Mouse (Mus musculus): ENCODE data around the gene Gm13278.
"Not testable (repeated sequence)": the region's sequence is repeated elsewhere in the genome, so short reads cannot be mapped to it uniquely, and the experiment has no call there.

Gm13278 gene

DNA sequence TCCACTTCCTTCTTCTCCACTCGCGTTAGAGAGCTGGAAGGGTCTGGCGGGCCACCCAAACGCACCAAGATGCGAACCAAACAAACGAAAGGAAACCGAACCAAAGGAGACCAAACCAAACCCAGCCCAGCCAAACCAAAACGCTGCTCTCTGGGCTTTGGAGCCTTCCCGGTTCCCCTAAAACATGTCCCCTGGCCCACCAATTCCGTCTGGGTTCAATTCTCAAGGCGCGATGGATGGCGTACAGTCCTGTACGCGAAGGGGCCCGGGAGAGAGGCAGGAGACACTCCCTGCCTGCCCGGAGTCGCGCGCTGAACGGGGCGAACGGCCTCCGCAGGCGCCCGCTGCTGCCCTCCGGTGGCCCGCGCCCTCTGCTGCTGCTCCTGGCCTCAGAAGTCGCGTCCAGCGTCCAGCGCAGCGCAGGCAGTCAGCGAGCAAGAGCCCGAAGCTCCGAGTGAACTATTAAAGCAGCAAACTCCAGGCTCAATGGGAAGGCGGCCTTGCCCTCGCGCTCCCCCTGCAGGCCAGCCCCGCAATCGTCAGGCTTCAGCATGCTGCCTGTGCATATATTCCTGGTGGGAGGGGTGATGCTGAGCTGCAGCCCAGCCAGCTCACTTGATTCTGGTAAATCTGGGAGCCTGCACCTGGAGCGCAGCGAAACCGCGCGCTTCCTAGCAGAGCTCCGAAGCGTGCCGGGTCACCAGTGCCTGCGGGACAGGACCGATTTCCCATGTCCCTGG lies 2.8 kb downstream of the Gm13278 start, which contains the start of gene Gm13275:
Gm13275 (plus strand) TSS at position 552 of the 740 bp plus-strand sequence.
- peak; percentile 56 to 76 for DNase-seq

GRCm38 (mm10) chr4:88797097-88797496 lies 5.7 kb downstream of the Gm13278 start, which contains the start of gene Gm13279:
Gm13279 (plus strand) TSS chr4:88797397.
- not testable (repeated sequence) for DNase-seq

DNA sequence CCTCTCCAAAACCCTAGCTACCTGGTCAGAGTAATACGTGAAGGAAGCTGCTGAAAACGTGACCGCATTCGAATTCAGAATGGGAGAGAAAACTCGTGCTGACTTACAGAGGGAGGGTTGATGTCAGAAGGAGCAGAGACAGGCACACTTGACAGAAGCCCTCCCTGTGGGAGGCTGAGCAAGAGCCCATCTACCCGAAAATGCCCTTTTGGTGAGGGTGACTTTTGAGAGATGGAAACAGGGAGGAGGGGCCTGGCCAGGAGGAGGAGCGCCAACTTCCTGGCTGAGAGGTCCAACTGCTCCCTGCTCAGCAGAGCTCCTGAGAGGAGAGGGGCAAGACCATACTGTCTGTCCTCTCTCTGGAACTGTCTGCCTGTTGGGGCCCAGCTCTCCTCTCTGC lies 8.0 kb downstream of the Gm13278 start, which contains the start of gene Gm13285:
Gm13285 (plus strand) TSS at position 301 of the 400 bp plus-strand sequence.
- DNase-seq, result not testable (repeated sequence)

GRCm38 (mm10) chr4:88802954-88803353 lies 11.6 kb downstream of the Gm13278 start, which contains the start of gene Gm13287:
Gm13287 (plus strand) TSS chr4:88803254.
- not testable (repeated sequence) for DNase-seq

GRCm38 (mm10) chr4:88805231-88805630 lies 13.9 kb downstream of the Gm13278 start, which contains the start of gene Gm13288:
Gm13288 (plus strand) TSS chr4:88805531.
- DNase-seq, result not testable (repeated sequence)

DNA sequence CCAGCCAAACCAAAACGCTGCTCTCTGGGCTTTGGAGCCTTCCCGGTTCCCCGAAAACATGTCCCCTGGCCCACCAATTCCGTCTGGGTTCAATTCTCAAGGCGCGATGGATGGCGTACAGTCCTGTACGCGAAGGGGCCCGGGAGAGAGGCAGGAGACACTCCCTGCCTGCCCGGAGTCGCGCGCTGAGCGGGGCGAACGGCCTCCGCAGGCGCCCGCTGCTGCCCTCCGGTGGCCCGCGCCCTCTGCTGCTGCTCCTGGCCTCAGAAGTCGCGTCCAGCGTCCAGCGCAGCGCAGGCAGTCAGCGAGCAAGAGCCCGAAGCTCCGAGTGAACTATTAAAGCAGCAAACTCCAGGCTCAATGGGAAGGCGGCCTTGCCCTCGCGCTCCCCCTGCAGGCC lies 14.4 kb downstream of the Gm13278 start:
- DNase-seq, result peak; percentile 13 to 35

GRCm38 (mm10) chr4:88815928-88816327 lies 24.6 kb downstream of the Gm13278 start, which contains the start of gene Ifna7:
Ifna7 (plus strand) TSS chr4:88816228.
- no peak for DNase-seq

DNA sequence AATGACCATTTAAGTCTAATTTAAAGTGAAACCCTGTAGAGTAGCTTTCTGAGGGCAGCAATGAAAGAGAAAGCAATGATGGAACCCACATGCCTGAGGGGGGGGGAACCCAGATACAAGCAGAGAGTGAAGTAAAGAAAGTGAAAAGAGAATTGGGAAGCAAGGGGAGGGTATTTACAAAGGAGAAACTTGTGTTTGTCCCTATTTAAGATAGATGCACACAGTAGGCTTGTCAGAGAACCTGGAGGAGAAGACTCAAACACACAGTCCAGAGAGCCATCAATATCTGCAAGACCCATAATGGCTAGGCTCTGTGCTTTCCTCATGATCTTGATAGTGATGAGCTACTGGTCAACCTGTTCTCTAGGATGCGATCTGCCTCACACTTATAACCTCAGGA lies 28.3 kb downstream of the Gm13278 start, which contains the start of gene Ifna11:
Ifna11 (plus strand) TSS at position 301 of the 400 bp plus-strand sequence.
- no peak for DNase-seq

DNA sequence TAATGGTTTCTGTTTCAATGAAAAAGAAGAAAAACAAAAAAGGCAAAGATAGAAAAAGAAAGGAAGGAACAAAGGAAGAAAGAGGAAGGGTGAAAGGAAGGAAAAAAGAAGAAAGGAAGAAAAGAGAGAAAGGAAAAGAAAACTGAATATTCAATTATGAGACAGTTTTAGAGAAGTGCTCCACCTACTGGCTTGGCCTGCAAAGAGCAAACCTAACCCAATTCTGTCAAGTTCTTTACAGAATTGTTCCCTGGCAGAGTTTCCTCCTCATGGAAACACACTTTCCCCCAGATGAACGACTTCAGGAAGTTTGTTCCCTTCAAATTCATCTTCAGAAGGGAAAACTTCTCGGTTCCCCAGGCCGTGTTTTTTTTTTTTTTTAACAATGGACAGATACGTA lies 31.6 kb downstream of the Gm13278 start:
- DNase-seq, result peak in 1 of 2 experiments; percentile 17

DNA sequence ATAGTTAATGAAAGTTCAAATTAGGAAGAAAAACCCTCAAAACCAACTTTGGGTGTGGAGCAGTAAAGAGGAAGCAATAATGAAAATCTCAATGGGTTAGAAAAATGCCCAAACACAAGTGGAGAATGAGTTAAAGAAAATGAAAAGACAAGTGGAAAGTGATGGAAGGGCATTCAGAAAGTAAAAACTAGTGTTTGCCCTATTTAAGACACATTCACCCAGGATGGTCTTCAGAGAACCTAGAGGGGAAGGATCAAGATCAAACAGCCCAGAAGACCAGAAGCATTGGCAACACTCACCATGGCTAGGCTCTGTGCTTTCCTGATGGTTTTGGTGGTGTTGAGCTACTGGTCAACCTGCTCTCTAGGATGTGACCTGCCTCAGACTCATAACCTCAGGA lies 35.8 kb downstream of the Gm13278 start, which contains the start of gene Ifna6:
Ifna6 (plus strand) TSS at position 301 of the 400 bp plus-strand sequence.
- DNase-seq, result not testable (repeated sequence)

DNA sequence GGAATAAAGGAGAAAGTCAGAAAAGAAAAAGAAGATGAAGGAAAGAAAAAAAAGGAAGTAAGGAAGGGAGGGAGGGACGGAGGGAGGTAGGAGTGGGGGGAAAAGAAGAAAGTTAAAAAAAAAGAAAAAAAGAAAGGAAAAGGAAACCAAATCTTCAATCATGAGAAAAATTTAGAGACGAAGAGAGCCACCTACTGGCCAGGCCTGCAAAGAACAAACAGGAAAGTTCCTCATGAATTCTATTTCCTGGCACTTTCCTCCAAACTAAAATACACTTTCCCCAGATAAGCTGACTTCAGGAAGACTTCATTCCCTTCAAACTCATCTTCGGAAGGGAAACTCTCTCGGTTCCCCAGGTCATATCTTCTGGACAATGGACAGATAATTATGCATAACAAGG lies 39.2 kb downstream of the Gm13278 start:
- peak in 1 of 2 experiments; percentile 33 for DNase-seq

DNA sequence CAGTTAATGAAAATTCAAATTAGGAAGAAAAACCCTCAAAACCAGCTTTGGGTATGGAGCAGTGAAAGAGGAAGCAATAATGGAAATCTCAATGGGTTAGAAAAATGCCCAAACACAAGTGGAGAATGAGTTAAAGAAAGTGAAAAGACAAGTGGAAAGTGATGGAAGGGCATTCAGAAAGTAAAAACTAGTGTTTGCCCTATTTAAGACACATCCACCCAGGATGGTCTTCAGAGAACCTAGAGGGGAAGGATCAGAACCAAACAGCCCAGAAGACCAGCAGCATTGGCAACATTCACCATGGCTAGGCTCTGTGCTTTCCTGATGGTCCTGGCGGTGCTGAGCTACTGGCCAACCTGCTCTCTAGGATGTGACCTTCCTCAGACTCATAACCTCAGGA lies 43.9 kb downstream of the Gm13278 start, which contains the start of gene Ifna5:
Ifna5 (plus strand) TSS at position 301 of the 400 bp plus-strand sequence.
- not testable (repeated sequence) for DNase-seq

DNA sequence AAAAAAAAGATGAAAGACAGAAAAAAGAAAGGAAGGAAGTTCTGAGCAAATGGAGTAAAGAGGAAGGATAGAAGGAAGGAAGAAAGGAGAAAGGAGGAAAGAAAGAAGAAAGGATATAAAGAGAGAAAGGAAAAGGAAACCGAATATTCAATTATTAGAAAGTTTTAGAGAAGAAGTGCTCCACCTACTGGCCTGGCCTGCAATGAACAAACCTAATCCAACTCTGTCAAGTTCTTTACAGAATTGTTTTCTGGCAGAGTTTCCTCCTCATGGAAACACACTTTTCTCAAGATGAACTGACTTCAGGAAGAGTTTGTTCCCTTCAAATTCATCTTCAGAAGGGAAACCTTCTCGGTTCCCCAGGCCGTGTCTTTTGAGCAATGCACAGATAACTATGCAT lies 47.5 kb downstream of the Gm13278 start:
- peak in 1 of 2 experiments; percentile 5 for DNase-seq

GRCm38 (mm10) chr4:88840058-88840457 lies 48.7 kb downstream of the Gm13278 start:
- DNase-seq, result no peak

GRCm38 (mm10) chr4:88841438-88841911 lies 50.1 kb downstream of the Gm13278 start, which contains the start of gene Ifna4:
Ifna4 (plus strand) TSS chr4:88841861.
- DNase-seq, result no peak

All from cerebellum, postnatal 25 days (tissue).